Comparison of ENCODE assay signal across 17 mouse cellular contexts in the genomic region with DNA sequence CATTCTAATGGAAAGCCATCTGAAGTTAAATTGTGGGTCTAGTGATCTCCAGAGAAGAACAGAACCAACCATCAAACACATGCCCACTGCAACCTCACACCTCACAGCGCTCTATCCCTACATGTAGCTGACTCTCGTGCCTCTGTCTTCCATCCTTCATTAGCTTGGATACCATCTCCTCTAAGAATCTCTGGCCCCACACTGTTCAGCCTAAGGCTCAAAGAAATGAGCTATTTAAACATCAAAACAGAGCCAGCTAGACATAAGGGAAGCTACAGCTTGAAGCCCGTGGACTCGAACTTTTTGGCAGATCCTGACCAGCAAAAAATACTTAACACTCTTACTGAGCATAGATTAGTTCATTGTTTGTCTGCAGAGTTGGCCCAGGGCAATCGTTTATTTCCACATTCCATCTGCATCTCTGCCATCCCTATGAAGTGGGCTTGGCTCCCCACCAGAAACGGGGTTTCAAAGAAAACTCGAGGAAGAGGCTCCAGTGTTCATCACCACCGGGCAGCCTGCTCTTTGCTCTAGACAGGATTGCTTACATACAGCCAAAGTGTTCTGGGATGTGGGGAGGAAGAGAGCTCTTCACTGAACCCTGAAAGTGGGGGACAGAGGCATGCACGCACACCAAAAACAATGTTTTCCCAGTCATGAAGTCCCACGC.
DNase-seq lines count a peak whose midpoint lies in the region; ATAC-seq lines count a peak whose summit lies in the region.
"Had no signal": no experiment of that assay in that cellular context is flagged by ENCODE, and none has a peak within 500 bp of the region (broad histone marks: within the 10 kb centered on the region; RNA-seq: fewer than 3 reads in every experiment).

No protein-coding gene starts in this region.

- peak; percentile 51 for ATAC-seq in forebrain, embryonic 15.5 days (replicated peaks)
- no peak for ATAC-seq in forebrain, embryonic 12.5 days (ENCODE audit: low FRiP score)
- peak; percentile 51 for ATAC-seq in embryonic facial prominence, embryonic 15.5 days (ENCODE audit: insufficient number of reproducible peaks, low FRiP score, low TSS enrichment, low read depth)
- ATAC-seq: liver, postnatal 0 days had no signal

- peak; percentile 59 for DNase-seq in left cerebral cortex, postnatal 4 days
- DNase-seq in left cerebral cortex, postnatal 36 days (ENCODE audit: low spot score in 2 of 2): no peak
- peak; percentile 80 for DNase-seq in Muller cell, postnatal 12 days (ENCODE audit: inconsistent ontology term)
- DNase-seq in urinary bladder, postnatal 4 days (ENCODE audit: low spot score in 2 of 2): no peak
- DNase-seq: adrenal gland, adult 2 months; cerebellum, adult 18-20 months; heart, postnatal 36 days; kidney, adult 9 months; liver, postnatal 0 days; thymus, postnatal 4 days had no signal

- no peaks in the 10 kb centered on the region for H3K9me3 ChIP-seq in forebrain, embryonic 15.5 days
- H3K9me3 ChIP-seq in forebrain, embryonic 12.5 days: no peaks in the 10 kb centered on the region
- H3K9me3 ChIP-seq in embryonic facial prominence, embryonic 15.5 days (replicated peaks): no peaks in the 10 kb centered on the region
- H3K9me3 ChIP-seq: heart, embryonic 12.5 days; limb, embryonic 15.5 days had no signal

- H3K27me3 ChIP-seq in forebrain, embryonic 15.5 days: no peaks in the 10 kb centered on the region
- no peaks in the 10 kb centered on the region for H3K27me3 ChIP-seq in forebrain, embryonic 12.5 days
- no peaks in the 10 kb centered on the region for H3K27me3 ChIP-seq in embryonic facial prominence, embryonic 15.5 days
- H3K27me3 ChIP-seq: heart, embryonic 12.5 days; limb, embryonic 15.5 days had no signal

- intact Hi-C loops in left cerebral cortex, postnatal 4 days (cut with DNase I): no loop called here
- intact Hi-C loops in left cerebral cortex, postnatal 36 days (cut with DNase I): no loop called here

- H3K4me2 ChIP-seq in forebrain, embryonic 15.5 days (replicated peaks): no peak overlapping the region
- H3K4me2 ChIP-seq in forebrain, embryonic 12.5 days: no peak overlapping the region
- no peak overlapping the region for H3K4me2 ChIP-seq in embryonic facial prominence, embryonic 15.5 days (replicated peaks)
- H3K4me2 ChIP-seq: heart, embryonic 12.5 days; limb, embryonic 15.5 days; midbrain, embryonic 11.5 days had no signal

- H3K4me3 ChIP-seq in forebrain, embryonic 15.5 days: no peak overlapping the region
- no peak overlapping the region for H3K4me3 ChIP-seq in forebrain, embryonic 12.5 days (replicated peaks)
- no peak overlapping the region for H3K4me3 ChIP-seq in embryonic facial prominence, embryonic 15.5 days (replicated peaks)
- H3K4me3 ChIP-seq: erythroblast, embryonic 14.5 days; heart, embryonic 12.5 days; limb, embryonic 15.5 days had no signal

- no peaks in the 10 kb centered on the region for H3K36me3 ChIP-seq in forebrain, embryonic 15.5 days
- no peaks in the 10 kb centered on the region for H3K36me3 ChIP-seq in forebrain, embryonic 12.5 days (replicated peaks)
- H3K36me3 ChIP-seq in embryonic facial prominence, embryonic 15.5 days: no peaks in the 10 kb centered on the region
- H3K36me3 ChIP-seq: heart, embryonic 12.5 days; limb, embryonic 15.5 days had no signal

- H3K27ac ChIP-seq in forebrain, embryonic 15.5 days (replicated peaks): 0 out of 2 replicates have a peak overlapping the region, but pooled peaks have one; percentile 4
- H3K27ac ChIP-seq in forebrain, embryonic 12.5 days: no peak overlapping the region
- H3K27ac ChIP-seq in embryonic facial prominence, embryonic 15.5 days (replicated peaks): 0 out of 2 replicates have a peak overlapping the region, but pooled peaks have one; percentile 24
- H3K27ac ChIP-seq: limb, embryonic 15.5 days had no signal

- H3K4me1 ChIP-seq in forebrain, embryonic 15.5 days: peaks cover 9% of the 10 kb centered on the region; the same call in 1 of the 2 replicates
- H3K4me1 ChIP-seq in forebrain, embryonic 12.5 days: no peaks in the 10 kb centered on the region
- H3K4me1 ChIP-seq in embryonic facial prominence, embryonic 15.5 days: peaks cover 10% of the 10 kb centered on the region
- H3K4me1 ChIP-seq: heart, embryonic 12.5 days; limb, embryonic 15.5 days had no signal

- H3K9ac ChIP-seq in forebrain, embryonic 15.5 days (replicated peaks): no peak overlapping the region
- no peak overlapping the region for H3K9ac ChIP-seq in forebrain, embryonic 12.5 days
- H3K9ac ChIP-seq in embryonic facial prominence, embryonic 15.5 days: no peak overlapping the region
- H3K9ac ChIP-seq: heart, embryonic 12.5 days; limb, embryonic 15.5 days; liver, postnatal 0 days had no signal

- 40% methylated on average over 10 of the region's 10 CpGs for WGBS in forebrain, embryonic 15.5 days
- WGBS in forebrain, embryonic 12.5 days: 81% methylated on average over 10 of the region's 10 CpGs
- 35% methylated on average over 10 of the region's 10 CpGs for WGBS in embryonic facial prominence, embryonic 15.5 days

Comparison
In these comparisons a context has a peak if more than half of its experiments do, and no peak if none do; other contexts are left out.
1. DNase-seq: peak in left cerebral cortex, postnatal 4 days (single experiment) and Muller cell, postnatal 12 days (single experiment); none in left cerebral cortex, postnatal 36 days (0 of 2) and urinary bladder, postnatal 4 days (0 of 2).